In the genomic region with DNA sequence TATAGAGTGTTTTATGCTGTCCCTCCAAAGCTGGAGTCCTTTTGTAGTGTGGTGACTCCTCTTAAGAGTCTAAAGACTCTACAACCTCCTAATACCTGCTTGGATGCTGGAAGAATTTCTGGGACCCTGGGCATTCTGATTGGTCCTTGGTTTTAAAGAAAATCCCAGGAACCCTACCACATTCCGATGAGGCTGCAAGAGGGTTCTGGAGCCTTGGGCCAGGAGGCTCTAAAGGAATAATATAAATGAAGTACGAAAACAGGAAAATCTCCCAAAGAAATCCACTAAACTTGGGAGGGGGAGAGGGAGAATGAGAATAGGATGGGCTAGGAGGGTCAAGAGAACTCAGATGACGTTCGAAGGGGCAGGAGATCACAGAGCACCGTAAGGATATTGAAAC, we compare ENCODE assay signal across 9 mouse cellular contexts. TPM values are rescaled to one million over a fixed set of nuclear protein-coding genes. Genes with fewer than 3 reads are reported as not detected.
DNase-seq lines count a peak whose midpoint lies in the region; ATAC-seq and TF ChIP-seq lines count a peak whose summit lies in the region.
"Had no signal": no experiment of that assay in that cellular context is flagged by ENCODE, and none has a peak within 500 bp of the region (broad histone marks: within the 10 kb centered on the region; RNA-seq: fewer than 3 reads in every experiment).

No protein-coding gene starts in this region.

- H3K9me3 ChIP-seq in embryonic facial prominence, embryonic 11.5 days (replicated peaks; ENCODE audit: control insufficient read depth, low read length): no peaks in the 10 kb centered on the region
- H3K9me3 ChIP-seq in intestine, embryonic 16.5 days (ENCODE audit: control insufficient read depth, low read length): no peaks in the 10 kb centered on the region
- no peaks in the 10 kb centered on the region for H3K9me3 ChIP-seq in neural tube, embryonic 14.5 days (ENCODE audit: control insufficient read depth, low read length)

- TF ChIP-seq CTCF in lung, adult 2 months (IDR thresholded peaks at IDR 0.05; ENCODE audit: insufficient read depth, low read length): no peak

- H3K36me3 ChIP-seq in embryonic facial prominence, embryonic 11.5 days (replicated peaks; ENCODE audit: control insufficient read depth, insufficient read depth, low read depth, low read length): no peaks in the 10 kb centered on the region
- H3K36me3 ChIP-seq in intestine, embryonic 16.5 days (ENCODE audit: control insufficient read depth, insufficient read depth, low read length): no peaks in the 10 kb centered on the region
- H3K36me3 ChIP-seq in neural tube, embryonic 14.5 days (ENCODE audit: control insufficient read depth, insufficient read depth, low read length): 0 out of 2 replicates have a peak, but pooled peaks cover 7% of the 10 kb centered on the region

- peaks cover 6% of the 10 kb centered on the region for H3K4me1 ChIP-seq in lung, adult 2 months (ENCODE audit: control insufficient read depth, insufficient read depth, low read length)
- H3K4me1 ChIP-seq in embryonic facial prominence, embryonic 11.5 days (ENCODE audit: control insufficient read depth, insufficient read depth, low read length): peaks cover 6% of the 10 kb centered on the region
- H3K4me1 ChIP-seq in intestine, embryonic 16.5 days (ENCODE audit: control insufficient read depth, insufficient read depth, low read length): peaks cover 27% of the 10 kb centered on the region; the same call in 1 of the 2 replicates
- H3K4me1 ChIP-seq in neural tube, embryonic 14.5 days (ENCODE audit: control insufficient read depth, insufficient read depth, low read length): peaks cover 10% of the 10 kb centered on the region

- peak overlapping the region; percentile 84 for H3K4me2 ChIP-seq in embryonic facial prominence, embryonic 11.5 days (ENCODE audit: low read depth, low read length)
- peak overlapping the region; percentile 74 for H3K4me2 ChIP-seq in intestine, embryonic 16.5 days (ENCODE audit: low read depth, low read length)
- H3K4me2 ChIP-seq in neural tube, embryonic 14.5 days (ENCODE audit: low read depth, low read length): peak overlapping the region; percentile 62

- no peak for TF ChIP-seq POLR2A in lung, adult 2 months (IDR thresholded peaks at IDR 0.05; ENCODE audit: borderline replicate concordance, extremely low read depth, low read depth, low read length)

- H3K9ac ChIP-seq in embryonic facial prominence, embryonic 11.5 days (replicated peaks; ENCODE audit: low read length): peak overlapping the region; percentile 86
- peak overlapping the region; percentile 88 for H3K9ac ChIP-seq in intestine, embryonic 16.5 days (ENCODE audit: low read depth, low read length)
- peak overlapping the region; percentile 47 for H3K9ac ChIP-seq in neural tube, embryonic 14.5 days (replicated peaks; ENCODE audit: low read depth, low read length)

- no peak for DNase-seq in lung, adult 2 months
- no peak for DNase-seq in lung, postnatal 10 days
- no peak for DNase-seq in embryonic facial prominence, embryonic 11.5 days (ENCODE audit: low spot score)
- DNase-seq in cerebellum, postnatal 10 days: no peak
- DNase-seq in adrenal gland, adult 18-20 months (ENCODE audit: low spot score in 2 of 2): no peak
- no peak for DNase-seq in cerebellum, adult 9-11 months

- 3% methylated on average over 5 of the region's 5 CpGs for WGBS in lung, adult 2 months
- WGBS in embryonic facial prominence, embryonic 11.5 days: 3% methylated on average over 5 of the region's 5 CpGs
- 3% methylated on average over 5 of the region's 5 CpGs for WGBS in intestine, embryonic 16.5 days
- 6% methylated on average over 5 of the region's 5 CpGs for WGBS in neural tube, embryonic 14.5 days

- H3K27me3 ChIP-seq in embryonic facial prominence, embryonic 11.5 days (ENCODE audit: control insufficient read depth, insufficient read depth, low read length): no peaks in the 10 kb centered on the region
- H3K27me3 ChIP-seq in intestine, embryonic 16.5 days (replicated peaks; ENCODE audit: control insufficient read depth, insufficient read depth, low read length): no peaks in the 10 kb centered on the region
- no peaks in the 10 kb centered on the region for H3K27me3 ChIP-seq in neural tube, embryonic 14.5 days (ENCODE audit: control insufficient read depth, insufficient read depth, low read length)

- peak overlapping the region; percentile 93 for H3K4me3 ChIP-seq in lung, adult 2 months (replicated peaks; ENCODE audit: extremely low read depth, low read depth, low read length)
- peak overlapping the region; percentile 60 for H3K4me3 ChIP-seq in embryonic facial prominence, embryonic 11.5 days (ENCODE audit: low read depth, low read length)
- H3K4me3 ChIP-seq in intestine, embryonic 16.5 days (ENCODE audit: low read length): peak overlapping the region; percentile 73
- peak overlapping the region; percentile 56 for H3K4me3 ChIP-seq in neural tube, embryonic 14.5 days (ENCODE audit: low read depth, low read length)

- no peak for ATAC-seq in embryonic facial prominence, embryonic 11.5 days (replicated peaks; ENCODE audit: insufficient number of reproducible peaks, low FRiP score, low TSS enrichment, low read depth)
- no peak for ATAC-seq in intestine, embryonic 16.5 days
- ATAC-seq in neural tube, embryonic 14.5 days (ENCODE audit: low read depth): peak; percentile 8; the same call in 1 of the 2 replicates

- peak overlapping the region; percentile 75 for H3K27ac ChIP-seq in embryonic facial prominence, embryonic 11.5 days (replicated peaks; ENCODE audit: low read depth, low read length)
- peak overlapping the region; percentile 97 for H3K27ac ChIP-seq in intestine, embryonic 16.5 days (ENCODE audit: low read length)
- peak overlapping the region; percentile 92 for H3K27ac ChIP-seq in neural tube, embryonic 14.5 days (ENCODE audit: low read depth, low read length)

RNA-seq across cellular contexts. Expression of gene Pih1d1, which starts 0.5 kb away (rescaled TPM):
- 46.9 and 50.1 TPM in 2 replicates for polyA plus RNA-seq in lung, adult 2 months (2012; rRNA removed)
- polyA plus RNA-seq in embryonic facial prominence, embryonic 11.5 days (2014; fragmentation: Nextera tagmentation; extraction: Ambion mirVana): 102 and 104 TPM in 2 replicates
- 90.9 and 96.5 TPM in 2 replicates for polyA plus RNA-seq in intestine, embryonic 16.5 days (2015; fragmentation: Nextera tagmentation; extraction: Ambion mirVana)
- polyA plus RNA-seq in neural tube, embryonic 14.5 days (2014; fragmentation: Nextera tagmentation; extraction: Ambion mirVana): 90.4 and 91.2 TPM in 2 replicates
- total RNA-seq in adrenal gland, adult 18-20 months (2021): 10 to 100 TPM; 57.3 to 58.6 TPM

RNA-seq across cellular contexts. Expression of gene Aldh16a1, which starts 0.8 kb away (rescaled TPM):
- 48.6 and 58.5 TPM in 2 replicates for polyA plus RNA-seq in lung, adult 2 months (2012; rRNA removed)
- polyA plus RNA-seq in embryonic facial prominence, embryonic 11.5 days (2014; fragmentation: Nextera tagmentation; extraction: Ambion mirVana): 32.3 and 39.1 TPM in 2 replicates
- polyA plus RNA-seq in intestine, embryonic 16.5 days (2015; fragmentation: Nextera tagmentation; extraction: Ambion mirVana): 106 and 110 TPM in 2 replicates
- 16.9 and 19.8 TPM in 2 replicates for polyA plus RNA-seq in neural tube, embryonic 14.5 days (2014; fragmentation: Nextera tagmentation; extraction: Ambion mirVana)
- 10 to 100 TPM; 58.4 to 68.5 TPM for total RNA-seq in adrenal gland, adult 18-20 months (2021)

RNA-seq across cellular contexts. Expression of gene Slc17a7, which starts 10.2 kb away (rescaled TPM):
- 2.4 and 2.7 TPM in 2 replicates for polyA plus RNA-seq in lung, adult 2 months (2012; rRNA removed)
- 1.1 and 1.6 TPM in 2 replicates for polyA plus RNA-seq in embryonic facial prominence, embryonic 11.5 days (2014; fragmentation: Nextera tagmentation; extraction: Ambion mirVana)
- polyA plus RNA-seq in intestine, embryonic 16.5 days (2015; fragmentation: Nextera tagmentation; extraction: Ambion mirVana): 0.13 TPM in 1 of 2 replicates, not detected in the other
- polyA plus RNA-seq in neural tube, embryonic 14.5 days (2014; fragmentation: Nextera tagmentation; extraction: Ambion mirVana): 0.71 TPM in 1 of 2 replicates, not detected in the other
- total RNA-seq in adrenal gland, adult 18-20 months (2021): under 1 TPM; 0.19 to 0.23 TPM

RNA-seq across cellular contexts. Expression of gene Flt3l, which starts 17.4 kb away (rescaled TPM):
- 151 and 195 TPM in 2 replicates for polyA plus RNA-seq in lung, adult 2 months (2012; rRNA removed)
- 0.52 and 0.67 TPM in 2 replicates for polyA plus RNA-seq in embryonic facial prominence, embryonic 11.5 days (2014; fragmentation: Nextera tagmentation; extraction: Ambion mirVana)
- polyA plus RNA-seq in intestine, embryonic 16.5 days (2015; fragmentation: Nextera tagmentation; extraction: Ambion mirVana): 2.2 and 2.5 TPM in 2 replicates
- 1.3 and 1.6 TPM in 2 replicates for polyA plus RNA-seq in neural tube, embryonic 14.5 days (2014; fragmentation: Nextera tagmentation; extraction: Ambion mirVana)
- 10 to 100 TPM; 20.6 to 26.8 TPM for total RNA-seq in adrenal gland, adult 18-20 months (2021)

RNA-seq across cellular contexts. Expression of gene Gm45713, which starts 17.6 kb away (rescaled TPM):
- polyA plus RNA-seq in lung, adult 2 months (2012; rRNA removed): 3.1 TPM in 2 replicates
- polyA plus RNA-seq in embryonic facial prominence, embryonic 11.5 days (2014; fragmentation: Nextera tagmentation; extraction: Ambion mirVana): 0.20 TPM in 1 of 2 replicates, not detected in the other
- polyA plus RNA-seq in intestine, embryonic 16.5 days (2015; fragmentation: Nextera tagmentation; extraction: Ambion mirVana): 0.20 TPM in 1 of 2 replicates, not detected in the other
- 0.33 TPM in 1 of 2 replicates, not detected in the other for polyA plus RNA-seq in neural tube, embryonic 14.5 days (2014; fragmentation: Nextera tagmentation; extraction: Ambion mirVana)
- not detected for total RNA-seq in adrenal gland, adult 18-20 months (2021)
- total RNA-seq: left cerebral cortex, postnatal 25 days had no signal
